Mouse (Mus musculus) heart, adult 2 months (tissue): ENCODE data around the gene Srrm3.

Experiments used
- CTCF ChIP-seq: fragments of 200-600 bp; IDR thresholded peaks from 2 replicates; pipeline ENCODE4 v1.8.1; 2022; ENCODE audit warnings: antibody characterized with exemption, mild to moderate bottlenecking, moderate library complexity
- POLR2A ChIP-seq: fragments of 200-500 bp; IDR thresholded peaks from 2 replicates; pipeline ENCODE4 v1.6.1; 2011; ENCODE audit warnings: mild to moderate bottlenecking, low read depth, low read length, control low read depth; ENCODE audit not compliant: insufficient read depth

- TF ChIP-seq POLR2A (no peak), CTCF (no peak)
These were observed 66.3 kb downstream of the Srrm3 start for GRCm38 (mm10) chr5:135872996-135873395.
